In the genomic region with DNA sequence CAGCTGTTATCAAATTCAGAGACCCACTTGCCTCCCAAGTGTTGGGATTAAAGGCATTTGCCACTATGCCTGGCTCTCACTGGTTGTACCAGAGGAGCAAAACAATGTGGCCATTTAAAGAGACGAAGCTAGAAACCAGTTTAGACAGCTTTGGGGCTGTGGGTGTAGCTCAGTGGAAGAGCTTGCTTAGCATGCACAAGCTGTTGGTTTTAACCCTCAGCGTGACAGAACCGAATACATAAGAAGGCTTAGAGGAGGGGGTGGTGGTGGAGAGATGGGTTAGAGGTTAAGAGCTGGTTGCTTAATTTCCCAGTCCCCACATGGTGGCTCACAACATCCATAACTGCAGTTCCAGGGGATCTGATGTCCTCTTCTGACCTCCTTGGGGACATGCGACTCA, we compare ENCODE assay signal across 22 mouse cellular contexts. TPM values are rescaled to one million over a fixed set of nuclear protein-coding genes. Genes with fewer than 3 reads are reported as not detected.
A peak's percentile ranks its signal among the peaks of the same experiment; 100 is the strongest.
DNase-seq lines count a peak whose midpoint lies in the region; ATAC-seq and TF ChIP-seq lines count a peak whose summit lies in the region.
"Had no signal": no experiment of that assay in that cellular context is flagged by ENCODE, and none has a peak within 500 bp of the region (broad histone marks: within the 10 kb centered on the region; RNA-seq: fewer than 3 reads in every experiment).

No protein-coding gene starts in this region.

- H3K4me2 ChIP-seq in forebrain, postnatal 0 days (ENCODE audit: low read depth) = no peak overlapping the region
- no peak overlapping the region for H3K4me2 ChIP-seq in forebrain, embryonic 16.5 days (ENCODE audit: low read length)
- H3K4me2 ChIP-seq in kidney, embryonic 16.5 days (replicated peaks; ENCODE audit: low read depth, low read length) = no peak overlapping the region
- H3K4me2 ChIP-seq in kidney, embryonic 14.5 days (replicated peaks; ENCODE audit: low read depth, low read length) = no peak overlapping the region
- H3K4me2 ChIP-seq in midbrain, embryonic 13.5 days (replicated peaks) = no peak overlapping the region
- H3K4me2 ChIP-seq in midbrain, embryonic 11.5 days = no peak overlapping the region
- no peak overlapping the region for H3K4me2 ChIP-seq in intestine, embryonic 15.5 days (replicated peaks)
- H3K4me2 ChIP-seq: embryonic facial prominence, embryonic 15.5 days; hindbrain, embryonic 14.5 days; neural tube, embryonic 15.5 days had no signal

- no peaks in the 10 kb centered on the region for H3K4me1 ChIP-seq in forebrain, postnatal 0 days (ENCODE audit: insufficient read depth)
- no peaks in the 10 kb centered on the region for H3K4me1 ChIP-seq in forebrain, embryonic 16.5 days (replicated peaks; ENCODE audit: control insufficient read depth, insufficient read depth, low read length)
- 0 out of 2 replicates have a peak, but pooled peaks cover 3% of the 10 kb centered on the region for H3K4me1 ChIP-seq in kidney, embryonic 16.5 days (ENCODE audit: insufficient read depth, low read length)
- H3K4me1 ChIP-seq in kidney, embryonic 14.5 days (ENCODE audit: control insufficient read depth, insufficient read depth, low read length) = no peaks in the 10 kb centered on the region; the same call in 1 of the 2 replicates
- H3K4me1 ChIP-seq in midbrain, embryonic 13.5 days (replicated peaks) = 0 out of 2 replicates have a peak, but pooled peaks cover 5% of the 10 kb centered on the region
- H3K4me1 ChIP-seq in midbrain, embryonic 11.5 days (ENCODE audit: control insufficient read depth, insufficient read depth, low read length) = no peaks in the 10 kb centered on the region
- no peaks in the 10 kb centered on the region for H3K4me1 ChIP-seq in intestine, embryonic 15.5 days (replicated peaks)
- H3K4me1 ChIP-seq: embryonic facial prominence, embryonic 15.5 days; neural tube, embryonic 15.5 days had no signal

- DNase-seq in forebrain, postnatal 0 days = no peak
- no peak for DNase-seq in midbrain, embryonic 11.5 days (ENCODE audit: low spot score, missing footprints)
- DNase-seq in brain, embryonic 14.5 days (ENCODE audit: low read depth) = peak; percentile 40
- DNase-seq: adrenal gland, postnatal 36 days; cerebellum, adult 2 months; cerebellum, postnatal 25 days; gastrocnemius, postnatal 25 days; liver, postnatal 0 days; thymus, adult 2 months; thymus, postnatal 4 days had no signal

- no peak for TF ChIP-seq CTCF in forebrain, postnatal 0 days (IDR thresholded peaks at IDR 0.05; ENCODE audit: low read depth)
- no peak for TF ChIP-seq CTCF in brain, embryonic 14.5 days (IDR thresholded peaks at IDR 0.05; ENCODE audit: borderline replicate concordance, extremely low read depth, insufficient read depth, insufficient read length)

- no peak for TF ChIP-seq POLR2A in brain, embryonic 14.5 days (IDR thresholded peaks at IDR 0.05; ENCODE audit: borderline replicate concordance, extremely low read depth, insufficient read depth, insufficient read length, poor library complexity, severe bottlenecking)

- H3K9me3 ChIP-seq in forebrain, postnatal 0 days (ENCODE audit: low read length) = no peaks in the 10 kb centered on the region
- H3K9me3 ChIP-seq in forebrain, embryonic 16.5 days (ENCODE audit: control insufficient read depth, low read length) = no peaks in the 10 kb centered on the region
- no peaks in the 10 kb centered on the region for H3K9me3 ChIP-seq in kidney, embryonic 16.5 days (ENCODE audit: low read length)
- H3K9me3 ChIP-seq in kidney, embryonic 14.5 days (ENCODE audit: control insufficient read depth, low read length) = no peaks in the 10 kb centered on the region
- no peaks in the 10 kb centered on the region for H3K9me3 ChIP-seq in midbrain, embryonic 13.5 days
- H3K9me3 ChIP-seq in midbrain, embryonic 11.5 days (ENCODE audit: control insufficient read depth, low read length) = no peaks in the 10 kb centered on the region
- no peaks in the 10 kb centered on the region for H3K9me3 ChIP-seq in intestine, embryonic 15.5 days
- H3K9me3 ChIP-seq: embryonic facial prominence, embryonic 15.5 days; neural tube, embryonic 15.5 days had no signal

- H3K4me3 ChIP-seq in forebrain, postnatal 0 days (ENCODE audit: low read depth, low read length) = no peak overlapping the region
- H3K4me3 ChIP-seq in forebrain, embryonic 16.5 days (replicated peaks; ENCODE audit: low read length) = no peak overlapping the region
- H3K4me3 ChIP-seq in kidney, embryonic 16.5 days (ENCODE audit: low read length) = no peak overlapping the region
- no peak overlapping the region for H3K4me3 ChIP-seq in kidney, embryonic 14.5 days (ENCODE audit: low read length)
- H3K4me3 ChIP-seq in midbrain, embryonic 13.5 days (replicated peaks) = no peak overlapping the region
- H3K4me3 ChIP-seq in midbrain, embryonic 11.5 days (ENCODE audit: low read depth, low read length) = no peak overlapping the region
- no peak overlapping the region for H3K4me3 ChIP-seq in intestine, embryonic 15.5 days (replicated peaks)
- H3K4me3 ChIP-seq: embryonic facial prominence, embryonic 15.5 days; neural tube, embryonic 15.5 days had no signal

- H3K27ac ChIP-seq in forebrain, postnatal 0 days (ENCODE audit: low read depth, low read length) = no peak overlapping the region
- no peak overlapping the region for H3K27ac ChIP-seq in forebrain, embryonic 16.5 days (ENCODE audit: low read length)
- no peak overlapping the region for H3K27ac ChIP-seq in kidney, embryonic 16.5 days (ENCODE audit: low read length)
- H3K27ac ChIP-seq in kidney, embryonic 14.5 days (ENCODE audit: low read depth, low read length) = no peak overlapping the region
- no peak overlapping the region for H3K27ac ChIP-seq in midbrain, embryonic 13.5 days
- H3K27ac ChIP-seq in midbrain, embryonic 11.5 days (ENCODE audit: low read depth, low read length) = no peak overlapping the region
- no peak overlapping the region for H3K27ac ChIP-seq in intestine, embryonic 15.5 days
- H3K27ac ChIP-seq: embryonic facial prominence, embryonic 15.5 days; hindbrain, embryonic 14.5 days; neural tube, embryonic 15.5 days; stomach, postnatal 0 days had no signal

- peaks cover 67% of the 10 kb centered on the region for H3K36me3 ChIP-seq in forebrain, postnatal 0 days (ENCODE audit: insufficient read depth)
- peaks cover 17% of the 10 kb centered on the region for H3K36me3 ChIP-seq in forebrain, embryonic 16.5 days (ENCODE audit: control insufficient read depth, insufficient read depth)
- H3K36me3 ChIP-seq in kidney, embryonic 16.5 days (ENCODE audit: insufficient read depth, low read length) = peaks cover 49% of the 10 kb centered on the region
- H3K36me3 ChIP-seq in kidney, embryonic 14.5 days (ENCODE audit: control insufficient read depth, insufficient read depth, low read length) = peaks cover 76% of the 10 kb centered on the region
- peaks cover 68% of the 10 kb centered on the region for H3K36me3 ChIP-seq in midbrain, embryonic 13.5 days
- H3K36me3 ChIP-seq in midbrain, embryonic 11.5 days (ENCODE audit: control insufficient read depth, insufficient read depth, low read length) = peaks cover 6% of the 10 kb centered on the region
- H3K36me3 ChIP-seq in intestine, embryonic 15.5 days = peaks cover 47% of the 10 kb centered on the region

- no peaks in the 10 kb centered on the region for H3K27me3 ChIP-seq in forebrain, postnatal 0 days (ENCODE audit: insufficient read depth, low read length)
- H3K27me3 ChIP-seq in forebrain, embryonic 16.5 days (replicated peaks; ENCODE audit: control insufficient read depth, insufficient read depth, low read length) = no peaks in the 10 kb centered on the region
- no peaks in the 10 kb centered on the region for H3K27me3 ChIP-seq in kidney, embryonic 16.5 days (ENCODE audit: insufficient read depth, low read length)
- H3K27me3 ChIP-seq in kidney, embryonic 14.5 days (ENCODE audit: control insufficient read depth, insufficient read depth, low read length) = no peaks in the 10 kb centered on the region
- no peaks in the 10 kb centered on the region for H3K27me3 ChIP-seq in midbrain, embryonic 13.5 days
- H3K27me3 ChIP-seq in midbrain, embryonic 11.5 days (ENCODE audit: control insufficient read depth, insufficient read depth, low read length) = no peaks in the 10 kb centered on the region
- no peaks in the 10 kb centered on the region for H3K27me3 ChIP-seq in intestine, embryonic 15.5 days (replicated peaks)
- H3K27me3 ChIP-seq: embryonic facial prominence, embryonic 15.5 days; neural tube, embryonic 15.5 days had no signal

- 62% methylated on average over 4 of the region's 4 CpGs for WGBS in forebrain, postnatal 0 days
- WGBS in forebrain, embryonic 16.5 days = 72% methylated on average over 4 of the region's 4 CpGs
- 83% methylated on average over 4 of the region's 4 CpGs for WGBS in kidney, embryonic 16.5 days
- 90% methylated on average over 4 of the region's 4 CpGs for WGBS in kidney, embryonic 14.5 days
- WGBS in midbrain, embryonic 13.5 days = 69% methylated on average over 4 of the region's 4 CpGs
- WGBS in midbrain, embryonic 11.5 days = 86% methylated on average over 4 of the region's 4 CpGs
- 87% methylated on average over 4 of the region's 4 CpGs for WGBS in intestine, embryonic 15.5 days

- peak; percentile 66 for ATAC-seq in forebrain, postnatal 0 days
- no peak for ATAC-seq in forebrain, embryonic 16.5 days
- peak; percentile 23; the same call in 1 of the 2 replicates for ATAC-seq in kidney, embryonic 16.5 days (ENCODE audit: low FRiP score, low TSS enrichment)
- no peak for ATAC-seq in kidney, embryonic 14.5 days (ENCODE audit: low FRiP score, low TSS enrichment)
- ATAC-seq in midbrain, embryonic 13.5 days = 0 out of 2 replicates have a peak, but pooled peaks have one; percentile 20
- no peak for ATAC-seq in midbrain, embryonic 11.5 days (ENCODE audit: low FRiP score)
- ATAC-seq in intestine, embryonic 15.5 days = no peak
- ATAC-seq: CD4-positive, CD25-positive, alpha-beta regulatory T cell, adult 4 months; forebrain, embryonic 14.5 days; liver, postnatal 0 days; lung, postnatal 0 days had no signal

- H3K9ac ChIP-seq in forebrain, postnatal 0 days = no peak overlapping the region
- H3K9ac ChIP-seq in forebrain, embryonic 16.5 days (replicated peaks; ENCODE audit: low read depth, low read length) = no peak overlapping the region
- H3K9ac ChIP-seq in kidney, embryonic 16.5 days (replicated peaks; ENCODE audit: low read length) = no peak overlapping the region
- H3K9ac ChIP-seq in kidney, embryonic 14.5 days (ENCODE audit: low read depth, low read length) = no peak overlapping the region
- no peak overlapping the region for H3K9ac ChIP-seq in midbrain, embryonic 13.5 days (replicated peaks)
- H3K9ac ChIP-seq in midbrain, embryonic 11.5 days (ENCODE audit: low read length) = no peak overlapping the region
- H3K9ac ChIP-seq in intestine, embryonic 15.5 days = no peak overlapping the region
- H3K9ac ChIP-seq: embryonic facial prominence, embryonic 15.5 days; hindbrain, embryonic 14.5 days; liver, postnatal 0 days; neural tube, embryonic 15.5 days had no signal

RNA-seq across cellular contexts. Expression of a gene that starts 39.5 kb away (rescaled TPM):
- total RNA-seq in forebrain, postnatal 0 days (2014; rRNA removed) = 41.6 and 58.5 TPM in 2 replicates
- polyA plus RNA-seq in forebrain, postnatal 0 days (2015; fragmentation: Nextera tagmentation; extraction: Ambion mirVana) = 50.1 and 54.1 TPM in 2 replicates
- 67.1 and 71.5 TPM in 2 replicates for polyA plus RNA-seq in forebrain, embryonic 16.5 days (2015; fragmentation: Nextera tagmentation; extraction: Ambion mirVana)
- 119 and 129 TPM in 2 replicates for polyA plus RNA-seq in kidney, embryonic 16.5 days (2015; fragmentation: Nextera tagmentation; extraction: Ambion mirVana)
- polyA plus RNA-seq in kidney, embryonic 14.5 days (2014; fragmentation: Nextera tagmentation; extraction: Ambion mirVana) = 111 and 119 TPM in 2 replicates
- polyA plus RNA-seq in midbrain, embryonic 13.5 days (2015; fragmentation: Nextera tagmentation; extraction: Ambion mirVana) = 69.1 and 70.6 TPM in 2 replicates
- 124 and 126 TPM in 2 replicates for polyA plus RNA-seq in midbrain, embryonic 11.5 days (2014; fragmentation: Nextera tagmentation; extraction: Ambion mirVana)
- 49.2 and 53.3 TPM in 2 replicates for polyA plus RNA-seq in brain, embryonic 14.5 days (2012; rRNA removed)
- 86.2 and 100 TPM in 2 replicates for polyA plus RNA-seq in intestine, embryonic 15.5 days (2015; fragmentation: Nextera tagmentation; extraction: Ambion mirVana)

RNA-seq across cellular contexts. Expression of a gene that starts 39.6 kb away (rescaled TPM):
- 20.8 and 28.8 TPM in 2 replicates for total RNA-seq in forebrain, postnatal 0 days (2014; rRNA removed)
- 13.9 and 21.5 TPM in 2 replicates for polyA plus RNA-seq in forebrain, postnatal 0 days (2015; fragmentation: Nextera tagmentation; extraction: Ambion mirVana)
- 15.0 and 19.0 TPM in 2 replicates for polyA plus RNA-seq in forebrain, embryonic 16.5 days (2015; fragmentation: Nextera tagmentation; extraction: Ambion mirVana)
- polyA plus RNA-seq in kidney, embryonic 16.5 days (2015; fragmentation: Nextera tagmentation; extraction: Ambion mirVana) = 14.9 and 15.3 TPM in 2 replicates
- 10.4 and 17.8 TPM in 2 replicates for polyA plus RNA-seq in kidney, embryonic 14.5 days (2014; fragmentation: Nextera tagmentation; extraction: Ambion mirVana)
- 15.3 and 15.5 TPM in 2 replicates for polyA plus RNA-seq in midbrain, embryonic 13.5 days (2015; fragmentation: Nextera tagmentation; extraction: Ambion mirVana)
- 11.6 and 13.1 TPM in 2 replicates for polyA plus RNA-seq in midbrain, embryonic 11.5 days (2014; fragmentation: Nextera tagmentation; extraction: Ambion mirVana)
- 9.0 and 9.9 TPM in 2 replicates for polyA plus RNA-seq in brain, embryonic 14.5 days (2012; rRNA removed)
- 9.2 and 9.3 TPM in 2 replicates for polyA plus RNA-seq in intestine, embryonic 15.5 days (2015; fragmentation: Nextera tagmentation; extraction: Ambion mirVana)

Comparison
In these comparisons a context has a peak if more than half of its experiments do, and no peak if none do; other contexts are left out.
1. ATAC-seq: peak in forebrain, postnatal 0 days (single experiment), kidney, embryonic 16.5 days (single experiment) and midbrain, embryonic 13.5 days (single experiment); none in forebrain, embryonic 16.5 days (single experiment), kidney, embryonic 14.5 days (single experiment), midbrain, embryonic 11.5 days (single experiment) and intestine, embryonic 15.5 days (single experiment).